Mouse (Mus musculus) heart, adult 2 months (tissue): Measurements from ENCODE around the gene Catsper3.

Experiments used
- CTCF ChIP-seq: fragments of 200-600 bp; IDR thresholded peaks from 2 replicates; pipeline ENCODE4 v1.8.1; 2022; ENCODE audit warnings: antibody characterized with exemption, mild to moderate bottlenecking, moderate library complexity
- EP300 ChIP-seq: fragments of 200-500 bp; IDR thresholded peaks from 2 replicates; pipeline ENCODE4 v1.6.1; 2011; ENCODE audit warnings: low read depth, low read length, control low read depth; ENCODE audit not compliant: insufficient read depth
- POLR2A ChIP-seq: fragments of 200-500 bp; IDR thresholded peaks from 2 replicates; pipeline ENCODE4 v1.6.1; 2011; ENCODE audit warnings: mild to moderate bottlenecking, low read depth, low read length, control low read depth; ENCODE audit not compliant: insufficient read depth

DNA sequence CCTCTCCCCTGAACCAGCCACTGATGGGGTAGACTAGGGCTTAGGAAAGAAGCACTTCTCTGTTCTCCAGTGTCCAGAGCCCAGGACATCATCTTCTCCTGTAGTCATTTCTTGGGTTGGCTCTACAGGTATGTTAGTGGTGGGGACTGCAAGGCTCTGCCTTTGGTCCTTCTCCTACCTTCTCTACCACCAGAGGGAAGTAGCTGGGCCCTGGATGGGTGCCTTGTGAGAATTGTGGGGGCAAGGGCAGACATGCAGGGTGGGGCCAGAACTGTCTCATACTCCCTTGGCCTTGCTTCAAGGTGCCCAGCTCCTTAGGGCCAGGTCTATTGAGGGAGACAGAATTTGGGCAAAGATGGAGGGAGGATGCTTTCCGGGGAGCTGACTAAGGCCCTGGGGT, 48.2 kb downstream of the Catsper3 start:
- TF ChIP-seq CTCF, result no peak
- no peak for TF ChIP-seq POLR2A
- no peak for TF ChIP-seq EP300
